Mouse (Mus musculus): ENCODE results near the gene Clec12b.

- TF ChIP-seq CTCF (IDR thresholded peaks at IDR 0.05; ENCODE audit: low read depth) (no peak), EP300 (IDR thresholded peaks at IDR 0.05; ENCODE audit: low read depth) (no peak)
Observed at GRCm38 (mm10) chr6:129403391-129403790, 17.7 kb upstream of the Clec12b start.
